Mouse (Mus musculus) heart, postnatal 36 days (tissue): ENCODE results near the gene Tpte. TPM values are rescaled to one million over a fixed set of nuclear protein-coding genes. Genes with fewer than 3 reads are reported as not detected.
"Not testable (repeated sequence)": the region's sequence is repeated elsewhere in the genome, so short reads cannot be mapped to it uniquely, and the experiment has no call there.

Experiments
- DNase-seq, 2 experiments: peaks; one replicate each; pipeline ENCODE4 v3.0.0; 2021 to 2022
- intact Hi-C: fragments of 180-260 bp; cut with DNase I; formaldehyde crosslinking; loops from one replicate; pipeline ENCODE4 v1.15.1; 2025
- total RNA-seq, 2 experiments: library from RNA; stranded (reverse); gene quantifications; 2 replicates each; pipeline ENCODE4 v1.2.3; 2021

Tpte gene
- total RNA-seq: not detected

DNA sequence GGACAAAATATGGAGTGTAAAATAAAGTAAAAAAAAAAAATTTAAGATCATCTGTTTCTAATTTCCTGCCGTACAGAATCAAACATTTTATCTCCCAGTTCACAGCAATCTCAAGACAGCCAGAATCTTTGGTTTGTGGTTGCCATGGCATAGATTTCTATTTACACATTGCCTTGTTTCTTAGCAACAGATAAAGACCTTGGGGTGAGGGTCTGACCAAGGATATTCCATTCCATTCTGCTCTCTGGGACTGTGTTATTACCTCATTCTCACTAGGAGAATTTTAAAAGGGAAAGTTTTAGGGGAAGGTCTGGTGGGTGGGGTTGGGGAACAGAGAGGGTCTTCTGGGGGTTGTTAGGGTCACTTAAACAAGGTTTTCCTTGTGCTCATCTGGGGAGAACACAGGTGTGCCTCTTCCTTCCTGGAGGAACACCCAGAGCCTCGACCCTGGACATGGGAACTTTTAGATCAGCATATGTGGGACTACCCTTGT lies at the start of gene Tpte:
Gene Tpte (plus strand): TSS at position 443 of the 493 bp plus-strand sequence.
- intact Hi-C loops: no loop called here
- DNase-seq: no peak

DNA sequence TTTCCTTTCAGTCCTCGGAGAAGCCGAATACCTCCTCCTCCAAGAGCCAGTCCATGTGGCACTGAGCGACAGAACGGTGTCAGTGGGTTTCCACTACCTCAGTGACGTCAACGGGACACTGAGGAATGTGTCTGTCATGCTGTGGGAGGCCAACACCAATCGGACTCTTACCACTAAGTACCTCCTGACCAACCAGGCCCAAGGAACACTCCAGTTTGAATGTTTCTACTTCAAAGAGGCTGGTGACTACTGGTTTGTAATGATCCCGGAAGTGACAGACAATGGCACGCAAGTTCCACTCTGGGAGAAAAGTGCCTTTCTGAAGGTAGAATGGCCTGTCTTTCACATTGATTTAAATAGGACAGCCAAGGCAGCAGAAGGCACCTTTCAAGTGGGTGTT lies 40.3 kb upstream of the Tpte start:
- intact Hi-C loops: no loop called here
- no peak for DNase-seq

DNA sequence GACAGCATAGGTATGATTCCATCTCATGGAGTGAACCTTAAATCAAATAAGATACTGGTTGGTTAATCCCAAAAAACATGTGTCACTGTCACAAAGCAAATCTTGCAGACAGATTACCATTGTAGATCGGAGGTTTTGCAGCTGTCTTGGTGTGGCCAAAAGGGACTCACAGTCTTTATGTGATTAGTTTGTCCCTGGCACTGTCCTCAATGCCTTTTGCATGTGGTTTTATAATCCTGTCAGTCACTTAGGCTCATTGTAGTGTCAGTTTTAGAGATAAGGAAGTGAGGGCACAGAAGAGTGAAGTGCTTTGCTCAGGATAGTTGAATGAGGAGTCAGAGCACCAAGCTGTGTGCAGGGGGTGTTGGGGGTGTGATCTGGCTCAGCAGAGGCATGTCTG lies 37.6 kb upstream of the Tpte start:
- DNase-seq: no peak
- intact Hi-C loops: no loop called here

DNA sequence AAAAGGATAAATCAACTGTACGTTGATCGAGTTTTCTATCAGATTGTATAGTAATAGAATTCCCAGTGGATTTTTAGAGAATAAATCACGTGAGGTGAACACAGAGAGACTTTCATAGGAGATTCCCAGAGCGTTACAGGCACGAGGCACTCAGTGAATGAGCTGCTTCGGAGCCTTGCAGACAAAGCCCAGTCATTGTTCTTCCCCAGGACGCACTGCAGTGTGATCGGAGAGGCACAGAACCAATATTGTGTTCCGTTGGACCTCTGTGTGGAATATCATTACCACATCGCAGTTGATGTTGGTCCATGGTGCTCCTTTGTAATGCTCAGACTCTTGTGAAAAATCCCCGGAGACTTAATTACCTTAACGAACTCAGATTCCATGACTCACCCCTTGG lies 35.3 kb upstream of the Tpte start:
- intact Hi-C loops: no loop called here
- DNase-seq: no peak

DNA sequence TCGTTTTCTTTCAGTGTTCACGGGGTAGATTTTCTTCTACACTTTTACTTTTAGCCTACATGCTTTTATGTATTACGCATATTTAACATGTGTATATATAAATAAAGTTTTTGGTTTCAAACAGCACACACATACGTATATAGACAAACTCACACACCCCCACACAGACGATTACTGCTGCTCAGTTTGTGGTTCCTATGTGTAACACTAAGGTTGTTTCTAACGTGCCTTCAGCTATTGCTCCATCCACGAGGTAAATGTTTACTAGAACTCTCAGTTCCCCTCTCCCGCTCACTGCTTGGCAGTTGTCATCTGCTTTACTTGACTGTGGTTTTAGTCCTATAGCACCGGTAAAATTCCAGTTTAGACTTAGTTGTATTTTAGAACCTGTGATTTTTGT lies 34.2 kb upstream of the Tpte start:
- intact Hi-C loops: no loop called here
- no peak for DNase-seq

DNA sequence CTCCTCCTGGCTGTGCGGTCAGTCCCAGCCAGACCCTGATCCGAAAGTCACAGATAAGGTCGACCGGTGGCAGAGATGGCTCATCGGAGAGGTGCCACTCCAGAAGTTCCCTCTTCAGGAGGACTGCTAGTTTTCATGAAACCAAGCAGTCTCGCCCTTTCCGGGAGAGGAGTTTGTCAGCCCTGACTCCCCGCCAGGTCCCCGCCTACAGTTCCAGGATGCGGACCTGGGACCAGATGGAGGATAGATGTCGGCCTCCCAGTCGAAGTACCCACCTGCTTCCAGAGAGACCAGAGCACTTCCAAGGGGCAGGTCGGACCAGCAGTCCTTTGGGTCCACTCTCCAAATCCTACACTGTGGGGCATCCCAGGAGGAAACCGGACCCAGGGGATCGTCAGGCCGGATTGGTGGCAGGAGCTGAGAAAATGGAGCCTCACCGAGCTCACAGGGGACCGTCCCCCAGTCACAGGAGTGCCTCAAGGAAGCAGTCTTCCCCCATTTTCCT lies 24.2 kb upstream of the Tpte start:
- intact Hi-C loops: no loop called here
- DNase-seq: peak; percentile 26 to 36

DNA sequence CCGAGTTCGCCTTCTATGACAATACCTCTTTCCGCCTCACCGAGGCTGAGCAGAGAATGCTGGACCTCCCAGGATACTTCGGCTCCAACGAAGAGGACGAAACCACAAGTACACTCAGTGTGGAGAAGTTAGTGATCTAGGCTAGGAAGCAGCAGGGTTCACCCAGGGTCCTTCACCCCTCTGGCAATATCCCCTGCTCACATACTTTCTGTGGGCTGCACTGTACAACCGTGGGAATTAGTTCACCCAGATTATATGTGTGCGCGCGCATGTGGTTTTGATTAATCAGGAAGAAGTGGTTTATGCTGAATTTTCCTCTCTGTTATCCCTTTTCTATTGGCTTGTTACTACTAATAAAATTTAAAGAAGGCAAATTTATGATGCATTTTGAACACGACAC lies 23.7 kb upstream of the Tpte start:
- no peak for DNase-seq
- intact Hi-C loops: no loop called here

DNA sequence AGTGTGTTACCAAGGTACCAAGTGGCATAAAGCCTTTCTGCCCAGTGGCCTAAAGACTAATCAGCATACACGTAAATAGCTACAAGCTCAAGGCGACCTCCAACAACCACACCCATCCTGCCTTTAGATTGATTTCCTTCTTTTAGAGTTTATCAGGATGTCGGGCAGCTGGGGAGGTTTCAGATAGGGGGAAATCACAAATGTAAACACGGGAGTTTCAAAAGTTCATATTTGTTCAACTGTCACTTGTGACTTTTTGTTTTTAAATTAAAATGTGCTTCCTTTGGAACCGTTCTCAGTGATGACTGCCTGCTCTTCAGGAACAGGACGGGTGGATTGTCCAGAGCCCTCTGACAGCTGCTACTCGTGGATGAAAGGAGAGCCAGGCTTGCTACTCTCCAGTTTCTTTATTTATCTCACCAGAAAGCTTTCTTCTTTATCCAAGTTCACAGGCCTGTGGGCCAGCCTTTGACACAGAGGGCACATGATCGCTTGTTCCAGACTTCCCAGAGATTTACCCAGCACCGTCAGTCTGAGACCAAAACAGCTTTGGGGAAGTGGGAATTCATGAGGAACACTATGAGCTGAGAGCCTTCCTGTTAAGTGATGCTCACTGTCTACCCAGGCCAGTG lies 23.0 kb upstream of the Tpte start:
- DNase-seq: peak; percentile 27 to 29
- intact Hi-C loops: loop anchor here (1.0 to 2.0 kb wide), 2 partner anchors 33 to 67 kb away; partner anchors contain the start of genes Thsd1 and Vps36

DNA sequence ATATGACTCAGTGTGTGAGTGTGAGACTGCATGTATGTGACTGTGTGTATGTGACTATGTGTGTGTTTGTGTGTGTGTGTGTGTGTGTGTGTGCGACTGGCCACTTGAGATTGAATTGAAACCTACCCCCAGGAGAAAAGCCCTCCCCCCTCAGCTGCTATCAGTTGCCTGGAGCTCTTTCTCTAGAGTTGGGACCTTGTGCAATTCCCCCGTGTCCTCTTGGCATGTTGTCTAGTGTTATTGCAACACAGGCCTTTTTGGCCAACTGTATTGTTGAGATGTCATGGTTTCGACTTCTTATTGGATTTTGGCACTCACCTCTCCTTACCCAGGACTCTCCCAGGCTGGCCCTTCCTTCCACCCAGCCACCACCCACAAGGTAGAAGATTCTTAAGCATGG lies 21.0 kb upstream of the Tpte start:
- intact Hi-C loops: no loop called here
- DNase-seq: peak; percentile 30 to 44

DNA sequence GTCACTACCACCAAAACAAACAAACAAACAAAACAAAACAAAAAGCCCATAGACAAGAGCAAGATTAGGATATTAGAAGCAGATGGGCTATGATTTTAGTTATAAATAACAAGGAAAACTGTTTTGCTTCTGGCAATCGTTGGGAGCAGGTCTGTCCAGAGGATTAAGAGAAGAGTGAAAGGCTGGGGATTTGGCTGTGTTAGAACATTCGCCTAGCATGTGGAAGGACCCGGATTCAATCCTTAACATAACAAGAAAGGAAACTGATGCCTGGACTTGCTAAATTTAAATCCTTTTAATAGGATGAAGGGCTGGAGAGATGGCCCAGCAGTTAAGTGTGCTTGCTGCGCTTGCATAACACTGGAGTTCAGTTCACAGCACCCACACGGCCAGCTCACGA lies 18.9 kb upstream of the Tpte start:
- intact Hi-C loops: no loop called here
- no peak for DNase-seq

DNA sequence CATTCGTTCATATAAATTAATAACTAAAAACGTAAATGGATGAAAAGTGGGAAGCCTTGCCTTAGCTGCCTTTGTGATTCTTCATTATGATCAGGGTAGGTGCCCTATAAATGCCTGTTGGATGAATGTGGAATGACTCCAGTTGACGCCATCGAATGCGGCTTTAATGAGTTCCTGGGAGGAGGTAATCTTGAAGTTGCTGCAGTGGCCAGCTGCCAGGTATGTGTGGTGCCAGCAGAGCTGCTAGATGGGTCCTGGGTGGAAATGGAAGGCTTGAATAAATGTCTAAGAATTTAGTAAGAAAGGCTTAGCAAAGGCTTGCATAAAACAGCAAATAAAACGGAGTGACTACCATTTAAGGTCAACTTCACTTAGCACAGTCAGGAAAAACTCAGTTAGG lies 18.5 kb upstream of the Tpte start:
- intact Hi-C loops: no loop called here
- DNase-seq: no peak

DNA sequence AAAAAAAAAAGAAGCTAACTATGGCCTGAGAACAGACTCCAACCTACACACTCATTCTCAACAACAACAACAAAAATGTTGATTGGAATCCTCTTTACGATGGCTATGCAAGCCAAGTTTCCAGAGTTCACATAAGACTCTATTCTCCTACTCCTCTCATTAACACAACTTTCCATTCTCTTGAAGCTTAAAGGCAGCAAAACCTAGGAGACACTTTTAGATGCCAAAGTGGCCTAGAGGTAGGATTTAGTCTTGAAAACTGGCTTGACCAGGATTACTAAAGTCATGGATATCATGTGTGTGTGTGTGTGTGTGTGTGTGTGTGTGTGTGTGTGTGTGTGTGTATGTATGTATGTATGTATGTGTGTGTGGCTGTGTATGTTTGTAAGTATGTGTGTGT lies 18.0 kb upstream of the Tpte start:
- intact Hi-C loops: no loop called here
- DNase-seq: no peak

DNA sequence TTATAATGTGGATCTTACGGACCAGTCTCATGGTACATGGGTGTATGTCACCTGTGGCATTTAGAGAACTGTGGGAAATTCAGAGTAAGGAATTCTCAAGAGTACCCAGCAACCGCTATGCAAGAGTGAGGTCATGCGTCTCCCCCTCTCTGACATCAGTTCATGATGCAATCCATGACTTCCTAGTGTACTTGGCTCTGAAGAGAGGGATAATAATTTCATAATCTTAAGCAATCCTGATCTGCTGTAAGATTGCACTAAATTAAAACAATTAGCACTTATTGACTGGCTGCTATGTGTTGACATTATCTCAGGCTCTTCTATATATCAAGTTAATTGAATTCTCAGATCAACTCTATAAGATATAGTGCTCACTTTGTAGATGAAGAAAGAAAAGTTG lies 16.4 kb upstream of the Tpte start:
- intact Hi-C loops: no loop called here
- no peak for DNase-seq

DNA sequence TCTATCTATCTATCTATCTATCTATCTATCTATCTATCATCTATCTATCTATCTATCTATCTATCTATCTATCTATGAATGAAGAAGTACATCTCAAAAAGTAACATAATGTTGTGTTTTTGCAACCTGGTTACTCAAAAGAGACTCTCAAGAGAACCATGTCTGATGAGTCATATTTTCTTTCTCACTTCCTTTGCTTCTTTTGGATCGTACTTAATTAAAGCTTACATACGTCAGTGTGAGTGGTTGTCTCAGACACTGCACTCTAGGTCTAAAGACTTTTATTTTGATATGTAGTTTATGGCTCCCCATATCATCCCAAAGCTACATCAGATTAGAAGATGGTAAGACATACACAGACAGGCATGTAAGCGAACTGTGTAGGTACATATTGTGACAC lies 10.1 kb upstream of the Tpte start:
- intact Hi-C loops: no loop called here

DNA sequence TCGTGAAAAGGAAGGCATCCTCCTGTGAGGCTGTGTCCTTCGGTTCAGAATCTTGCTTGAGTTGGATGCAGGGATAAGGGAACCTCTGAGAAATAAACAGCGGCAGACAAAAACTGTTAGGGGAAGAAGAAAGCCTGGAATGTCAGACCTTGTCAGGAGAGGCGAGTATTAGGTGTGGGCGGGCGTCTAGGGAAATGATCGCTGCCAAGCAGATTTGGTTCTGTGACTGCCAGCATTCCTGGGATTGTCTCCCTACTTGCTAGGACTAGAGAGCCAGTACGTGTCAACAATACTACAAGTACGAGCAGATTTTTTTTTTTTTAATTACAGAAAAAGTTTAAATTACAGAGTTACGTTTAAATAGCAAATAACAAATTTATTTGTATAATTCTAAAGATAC lies 8.6 kb upstream of the Tpte start:
- intact Hi-C loops: no loop called here
- DNase-seq: no peak

More for the DNA sequence above, 10.1 kb upstream of the Tpte start:
- no peak for DNase-seq

DNA sequence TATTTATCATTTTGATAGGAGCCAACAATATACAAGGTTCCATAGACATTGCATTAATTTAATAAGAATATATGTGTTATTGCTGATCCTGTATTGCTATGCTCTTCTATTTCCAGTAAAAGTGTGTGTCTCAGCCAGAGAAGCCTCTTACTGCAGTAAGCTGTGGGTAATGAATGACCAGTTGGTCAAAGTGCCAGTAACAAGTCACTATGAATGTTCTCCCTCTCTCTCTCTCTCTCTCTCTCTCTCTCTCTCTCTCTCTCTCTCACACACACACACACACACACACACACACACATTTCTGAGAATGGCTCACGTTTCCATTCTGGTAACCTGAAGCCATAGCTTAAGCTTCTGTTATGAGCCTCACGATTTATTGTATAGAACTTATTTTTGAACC lies 19.1 kb downstream of the Tpte start:
- intact Hi-C loops: loop anchor here (10.0 kb wide), 1 partner anchor 108 kb away; the partner anchor contains the start of gene Vps36
- no peak for DNase-seq

DNA sequence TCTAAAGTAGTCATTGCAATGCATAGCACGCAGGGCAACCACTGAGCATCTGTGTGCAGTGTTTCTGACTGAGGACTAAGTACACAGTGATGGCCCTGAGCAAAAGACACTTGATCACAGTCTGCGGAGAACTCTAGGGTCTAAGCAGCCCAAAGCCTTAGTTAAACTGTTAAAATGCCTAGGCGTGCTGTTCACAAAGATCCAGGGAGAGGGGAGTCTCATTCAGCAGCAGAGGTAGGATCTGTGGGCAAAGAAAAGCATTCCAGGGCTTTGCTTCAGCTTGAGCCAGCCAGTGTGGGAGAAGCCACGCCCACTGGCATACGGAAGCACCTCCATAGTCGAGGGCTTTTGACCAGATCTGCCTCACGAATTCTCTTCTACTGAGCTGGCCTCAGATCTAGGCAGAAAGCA lies 19.7 kb downstream of the Tpte start:
- intact Hi-C loops: loop anchor here (10.0 kb wide), 1 partner anchor 108 kb away; the partner anchor contains the start of gene Vps36
- no peak for DNase-seq

DNA sequence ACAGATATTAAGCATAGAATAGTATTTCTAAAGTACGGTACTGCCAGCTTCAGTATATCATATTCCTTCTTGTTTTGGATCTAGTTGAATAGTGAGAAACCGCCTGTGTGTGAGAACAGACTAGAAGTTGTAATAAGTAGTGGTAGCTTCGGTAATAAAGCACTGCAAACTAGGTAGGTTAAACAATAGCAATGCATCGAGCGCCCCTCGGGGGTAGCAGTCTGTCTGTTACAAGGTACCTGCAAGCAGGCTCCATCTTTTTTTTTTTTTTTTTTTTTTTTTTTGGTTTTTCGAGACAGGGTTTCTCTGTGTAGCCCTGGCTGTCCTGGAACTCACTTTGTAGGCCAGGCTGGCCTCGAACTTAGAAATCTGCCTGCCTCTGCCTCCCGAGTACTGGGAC lies 20.8 kb downstream of the Tpte start:
- not testable (repeated sequence) for DNase-seq
- intact Hi-C loops: loop anchor here (10.0 kb wide), 1 partner anchor 109 kb away; the partner anchor contains the start of gene Vps36

DNA sequence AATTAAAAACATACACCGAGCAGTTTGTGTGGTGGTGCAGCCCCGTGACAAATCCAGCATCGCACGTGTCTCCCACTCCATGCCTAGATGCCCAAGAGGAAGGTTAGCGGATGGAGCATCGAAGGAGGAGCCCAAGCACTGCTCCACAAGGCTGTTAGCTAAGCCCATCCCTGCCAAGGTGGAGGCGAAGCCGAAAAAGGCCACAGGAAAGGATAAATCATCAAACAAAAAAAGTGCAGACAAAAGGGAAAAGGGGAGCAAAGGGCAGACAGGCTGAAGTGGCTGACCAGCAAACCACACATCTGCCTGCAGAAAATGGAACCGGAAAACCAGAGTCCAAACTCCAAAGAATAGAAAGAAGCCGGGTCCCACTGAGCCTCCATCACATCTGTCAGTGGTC lies 23.8 kb downstream of the Tpte start:
- DNase-seq: no peak
- intact Hi-C loops: loop anchor here (10.0 kb wide), 1 partner anchor 112 kb away; the partner anchor contains the start of gene Vps36

DNA sequence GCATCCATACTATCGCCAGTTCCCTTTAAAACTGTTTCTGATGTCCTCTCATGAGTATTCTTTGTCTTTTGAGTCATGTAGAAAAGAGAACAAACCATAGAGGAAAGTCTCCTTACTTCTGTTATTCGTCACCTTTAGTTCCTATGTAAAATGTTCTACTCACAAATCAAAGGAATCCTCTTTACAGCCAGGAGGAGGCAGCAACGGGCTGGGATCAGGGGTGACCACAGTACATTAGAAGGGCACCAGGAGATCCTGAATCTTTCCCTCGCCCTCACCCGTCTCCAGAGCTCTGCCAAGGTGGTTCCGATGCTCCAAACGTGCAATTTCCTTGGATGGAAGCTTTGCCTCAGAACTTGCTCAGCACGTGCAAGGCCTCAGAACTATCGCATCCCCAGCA lies 28.2 kb downstream of the Tpte start:
- intact Hi-C loops: no loop called here
- DNase-seq: no peak

DNA sequence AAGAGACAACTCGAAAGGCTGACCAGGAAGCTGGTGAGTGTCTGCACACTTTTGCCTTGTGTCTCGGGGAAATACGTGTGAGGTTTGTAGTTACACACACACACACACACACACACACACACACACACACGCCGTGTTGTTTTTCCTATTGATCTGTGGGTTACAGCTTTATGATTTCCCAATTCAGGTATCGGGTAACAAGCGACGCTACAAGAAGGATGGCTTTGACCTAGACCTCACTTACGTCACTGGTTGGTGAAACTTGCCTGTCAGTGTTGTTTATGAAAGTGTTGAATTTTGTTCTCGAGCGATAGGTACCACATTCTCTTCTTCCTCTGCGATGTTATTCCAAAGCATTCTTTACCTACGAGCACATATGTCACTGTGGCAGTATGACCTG lies 52.2 kb downstream of the Tpte start:
- intact Hi-C loops: no loop called here
- no peak for DNase-seq

DNA sequence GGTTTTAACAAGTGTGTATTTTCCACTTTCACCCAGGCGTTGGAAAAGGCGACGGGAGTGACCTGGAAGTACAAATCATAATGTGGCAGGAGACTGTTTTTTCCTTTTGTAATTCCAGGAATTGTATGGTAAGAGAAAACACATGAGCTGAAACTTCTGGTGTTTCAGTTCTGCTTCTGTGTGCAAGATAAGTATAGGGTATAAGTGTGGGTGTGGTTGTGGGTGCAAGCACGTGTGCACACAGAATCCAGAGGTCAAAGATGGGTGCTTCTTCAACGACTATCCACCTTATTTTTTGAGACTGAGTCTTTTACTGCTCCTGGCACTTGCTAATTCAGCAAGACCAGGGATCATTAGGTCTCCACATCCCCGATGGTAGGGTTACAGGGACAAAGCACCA lies 76.1 kb downstream of the Tpte start:
- intact Hi-C loops: no loop called here
- no peak for DNase-seq

DNA sequence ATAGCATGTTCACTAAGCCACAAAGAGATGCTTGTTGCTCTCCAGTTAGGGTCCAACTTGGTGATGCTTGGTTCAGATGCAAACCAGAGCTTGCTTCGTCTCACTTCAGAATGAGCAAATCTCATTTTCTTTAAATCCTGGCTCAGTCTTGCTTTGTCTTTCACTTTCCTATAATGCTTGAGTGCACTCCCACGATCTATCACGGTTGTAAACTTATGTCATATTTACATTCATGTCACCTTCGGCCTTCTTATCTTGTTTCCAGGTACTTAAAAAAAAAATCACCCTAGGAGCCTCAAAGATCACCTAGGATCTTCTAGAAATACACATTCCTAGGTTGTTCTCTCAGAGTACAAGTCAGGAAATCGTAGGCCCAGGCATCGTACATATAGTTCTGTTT lies 76.6 kb downstream of the Tpte start:
- DNase-seq: no peak
- intact Hi-C loops: no loop called here
